Mouse (Mus musculus): ENCODE results near the gene Ccdc187. TPM values are rescaled to one million over a fixed set of nuclear protein-coding genes. Genes with fewer than 3 reads are reported as not detected.

Ccdc187 gene
- polyA plus RNA-seq, 1 experiment, result 0.01 TPM

- Histone ChIP-seq H3K36me3 (ENCODE audit: control insufficient read depth, insufficient read depth) (no peaks in the 10 kb centered on the region), H3K4me3 (no peak overlapping the region), H3K4me2 (ENCODE audit: low read depth) (peak overlapping the region; percentile 99), H3ac (ENCODE audit: control insufficient read depth, insufficient read length) (no peak overlapping the region), H3K79me2 (ENCODE audit: control insufficient read depth, insufficient read depth) (peaks cover 8% of the 10 kb centered on the region), H3K27me3 (ENCODE audit: control insufficient read depth, insufficient read depth, insufficient read length) (no peaks in the 10 kb centered on the region)
- TF ChIP-seq POLR2A (IDR thresholded peaks at IDR 0.05; ENCODE audit: insufficient read length, low read depth) (no peak), CEBPB (IDR thresholded peaks at IDR 0.05; ENCODE audit: insufficient read depth, poor library complexity, severe bottlenecking) (no peak), TCF12 (IDR thresholded peaks at IDR 0.05; ENCODE audit: insufficient read depth, poor library complexity, severe bottlenecking) (no peak), POLR2AphosphoS2 (IDR thresholded peaks at IDR 0.05; ENCODE audit: insufficient read length, low read depth) (no peak), E2F4 (IDR thresholded peaks at IDR 0.05; ENCODE audit: insufficient read depth) (no peak), MYOG (IDR thresholded peaks at IDR 0.05; ENCODE audit: control insufficient read depth in 1 of 3, insufficient read depth in 1 of 3, insufficient read length in 2 of 3, low read depth in 2 of 3) (no peak), USF1 (IDR thresholded peaks at IDR 0.05; ENCODE audit: low read depth) (no peak), SRF (IDR thresholded peaks at IDR 0.05; ENCODE audit: control insufficient read depth, insufficient read length, low read depth) (no peak), MYOD1 (IDR thresholded peaks at IDR 0.05; ENCODE audit: control insufficient read depth in 1 of 3, insufficient read length in 2 of 3, low read depth in 2 of 3) (no peak), REST (IDR thresholded peaks at IDR 0.05; ENCODE audit: insufficient read depth, insufficient read length) (no peak), MAX (IDR thresholded peaks at IDR 0.05; ENCODE audit: low read depth) (no peak), TCF3 (IDR thresholded peaks at IDR 0.05; ENCODE audit: insufficient read length, low read depth) (no peak)
These were observed 23.0 kb upstream of the Ccdc187 start for GRCm38 (mm10) chr2:26317371-26317770.

- TF ChIP-seq MYOD1 (IDR thresholded peaks at IDR 0.05; ENCODE audit: control insufficient read depth in 1 of 3, insufficient read length in 2 of 3, low read depth in 2 of 3), result peak in 1 of 3 experiments; percentile 59
- TF ChIP-seq USF1 (IDR thresholded peaks at IDR 0.05; ENCODE audit: low read depth), result no peak
- H3K4me3 ChIP-seq, result peak overlapping the region; percentile 48
- peaks cover 8% of the 10 kb centered on the region for H3K79me2 ChIP-seq (ENCODE audit: control insufficient read depth, insufficient read depth)
- H3K36me3 ChIP-seq (ENCODE audit: control insufficient read depth, insufficient read depth), result no peaks in the 10 kb centered on the region
- peak overlapping the region; percentile 55 for H3ac ChIP-seq (ENCODE audit: control insufficient read depth, insufficient read length)
- H3K27me3 ChIP-seq (ENCODE audit: control insufficient read depth, insufficient read depth, insufficient read length), result no peaks in the 10 kb centered on the region
- peak overlapping the region; percentile 99 for H3K4me2 ChIP-seq (ENCODE audit: low read depth)
These were observed 22.4 kb upstream of the Ccdc187 start for GRCm38 (mm10) chr2:26316576-26317246.

GRCm38 (mm10) chr2:26315925-26316311 is 21.6 kb upstream of the Ccdc187 start:
- Histone ChIP-seq H3K36me3 (ENCODE audit: control insufficient read depth, insufficient read depth) (no peaks in the 10 kb centered on the region), H3K4me2 (ENCODE audit: low read depth) (peak overlapping the region; percentile 99), H3ac (ENCODE audit: control insufficient read depth, insufficient read length) (peak overlapping the region; percentile 55), H3K27me3 (ENCODE audit: control insufficient read depth, insufficient read depth, insufficient read length) (no peaks in the 10 kb centered on the region), H3K79me2 (ENCODE audit: control insufficient read depth, insufficient read depth) (peaks cover 8% of the 10 kb centered on the region), H3K4me3 (peak overlapping the region; percentile 48)
- no peak for TF ChIP-seq MYOD1 (IDR thresholded peaks at IDR 0.05; ENCODE audit: control insufficient read depth in 1 of 3, insufficient read length in 2 of 3, low read depth in 2 of 3)
- TF ChIP-seq POLR2A (IDR thresholded peaks at IDR 0.05; ENCODE audit: insufficient read length, low read depth), result no peak
- no peak for TF ChIP-seq CEBPB (IDR thresholded peaks at IDR 0.05; ENCODE audit: insufficient read depth, poor library complexity, severe bottlenecking)
- TF ChIP-seq SRF (IDR thresholded peaks at IDR 0.05; ENCODE audit: control insufficient read depth, insufficient read length, low read depth), result no peak
- no peak for TF ChIP-seq TCF3 (IDR thresholded peaks at IDR 0.05; ENCODE audit: insufficient read length, low read depth)
- no peak for TF ChIP-seq MYOG (IDR thresholded peaks at IDR 0.05; ENCODE audit: control insufficient read depth in 1 of 3, insufficient read depth in 1 of 3, insufficient read length in 2 of 3, low read depth in 2 of 3)
- TF ChIP-seq USF1 (IDR thresholded peaks at IDR 0.05; ENCODE audit: low read depth), result no peak
- no peak for TF ChIP-seq REST (IDR thresholded peaks at IDR 0.05; ENCODE audit: insufficient read depth, insufficient read length)
- no peak for TF ChIP-seq MAX (IDR thresholded peaks at IDR 0.05; ENCODE audit: low read depth)
- TF ChIP-seq TCF12 (IDR thresholded peaks at IDR 0.05; ENCODE audit: insufficient read depth, poor library complexity, severe bottlenecking), result no peak
- TF ChIP-seq E2F4 (IDR thresholded peaks at IDR 0.05; ENCODE audit: insufficient read depth), result no peak
- no peak for TF ChIP-seq POLR2AphosphoS2 (IDR thresholded peaks at IDR 0.05; ENCODE audit: insufficient read length, low read depth)

- Histone ChIP-seq H3ac (ENCODE audit: control insufficient read depth, insufficient read length) (peak within 1 kb of the TSS; percentile 55), H3K79me2 (ENCODE audit: control insufficient read depth, insufficient read depth) (peaks cover 8% of the 10 kb centered on the region), H3K36me3 (ENCODE audit: control insufficient read depth, insufficient read depth) (no peaks in the 10 kb centered on the region), H3K4me3 (peak within 1 kb of the TSS; percentile 48), H3K27me3 (ENCODE audit: control insufficient read depth, insufficient read depth, insufficient read length) (no peaks in the 10 kb centered on the region), H3K4me2 (ENCODE audit: low read depth) (peak within 1 kb of the TSS; percentile 99)
- TF ChIP-seq CEBPB (IDR thresholded peaks at IDR 0.05; ENCODE audit: insufficient read depth, poor library complexity, severe bottlenecking) (no peak), POLR2AphosphoS2 (IDR thresholded peaks at IDR 0.05; ENCODE audit: insufficient read length, low read depth) (peak; percentile 68), REST (IDR thresholded peaks at IDR 0.05; ENCODE audit: insufficient read depth, insufficient read length) (no peak), TCF12 (IDR thresholded peaks at IDR 0.05; ENCODE audit: insufficient read depth, poor library complexity, severe bottlenecking) (no peak), MYOD1 (IDR thresholded peaks at IDR 0.05; ENCODE audit: control insufficient read depth in 1 of 3, insufficient read length in 2 of 3, low read depth in 2 of 3) (peak in 1 of 3 experiments; percentile 27), MYOG (IDR thresholded peaks at IDR 0.05; ENCODE audit: control insufficient read depth in 1 of 3, insufficient read depth in 1 of 3, insufficient read length in 2 of 3, low read depth in 2 of 3) (no peak), POLR2A (IDR thresholded peaks at IDR 0.05; ENCODE audit: insufficient read length, low read depth) (peak; percentile 89)
These were observed 20.9 kb upstream of the Ccdc187 start, which contains the start of gene Gpsm1 for GRCm38 (mm10) chr2:26315072-26315924. Gpsm1 (plus strand) TSS chr2:26315515.
